Mouse (Mus musculus): ENCODE measurements at regions not wholly inside any gene's neighbourhood (a gene's known extent, or its start where the extent isn't known, plus 50 kb on each side); places are given as distances from the start of the nearest gene placed in this dataset.

GRCm38 (mm10) chr9:113507561-113508460, 200.2 kb downstream of the Pdcd6ip start:
- TF ChIP-seq CTCF (conservative IDR thresholded peaks at IDR 0.05; ENCODE audit: insufficient read depth, insufficient read length, low read depth, low read length) (no peak), POLR2A (IDR thresholded peaks at IDR 0.05; ENCODE audit: low read depth, low read length) (no peak)
